Mouse (Mus musculus) thymus, adult 2 months (tissue): ENCODE data around the gene Mgat3. TPM values are rescaled to one million over a fixed set of nuclear protein-coding genes. Genes with fewer than 3 reads are reported as not detected.
A peak's percentile ranks its signal among the peaks of the same experiment; 100 is the strongest.

ENCODE experiments used
- DNase-seq: peaks from one replicate; pipeline ENCODE4 v3.0.0; 2021
- H3K27ac ChIP-seq: fragments of 200-500 bp; 2 replicates; pipeline ENCODE4 v1.5.1; 2012; ENCODE audit warnings: low read length, control low read depth; ENCODE audit not compliant: control insufficient read depth, insufficient read depth
- H3K27me3 ChIP-seq: fragments of 200-500 bp; 2 replicates; pipeline ENCODE4 v1.6.1; 2012; ENCODE audit warnings: mild to moderate bottlenecking, low read length, moderate library complexity, mixed read lengths; ENCODE audit not compliant: control insufficient read depth, insufficient read depth
- H3K36me3 ChIP-seq: fragments of 200-500 bp; 2 replicates; pipeline ENCODE4 v1.6.1; 2012; ENCODE audit warnings: mild to moderate bottlenecking, low read length, moderate library complexity; ENCODE audit not compliant: control insufficient read depth, insufficient read depth
- H3K4me1 ChIP-seq: fragments of 200-500 bp; replicated peaks from 2 replicates; pipeline ENCODE4 v1.6.1; 2012; ENCODE audit warnings: low read length; ENCODE audit not compliant: control insufficient read depth, insufficient read depth
- H3K4me3 ChIP-seq: fragments of 200-500 bp; 2 replicates; pipeline ENCODE4 v1.5.1; 2012; ENCODE audit warnings: mild to moderate bottlenecking, low read length, control low read depth, moderate library complexity; ENCODE audit not compliant: control insufficient read depth, insufficient read depth
- CTCF ChIP-seq: fragments of 200-500 bp; IDR thresholded peaks from 2 replicates; pipeline ENCODE4 v1.5.1; 2012; ENCODE audit warnings: mild to moderate bottlenecking, control low read depth, low read length, moderate library complexity, borderline replicate concordance; ENCODE audit not compliant: control insufficient read depth, poor library complexity, insufficient read depth; ENCODE audit errors: extremely low read depth
- POLR2A ChIP-seq: fragments of 200-500 bp; IDR thresholded peaks from 2 replicates; pipeline ENCODE4 v1.6.1; 2012; ENCODE audit warnings: mild to moderate bottlenecking, low read length, control low read depth, moderate library complexity; ENCODE audit not compliant: control insufficient read depth, poor library complexity, insufficient read depth; ENCODE audit errors: extremely low read depth
- WGBS: fragments of 180-500 bp; shearing (Covaris S2); methylation state at CpG from one replicate; pipeline ENCODE4 v1.1.7; 2018; 5-methylcytosine and 5-hydroxymethylcytosine counted together
- polyA plus RNA-seq: library from polyadenylated mRNA; depleted of rRNA; stranded (reverse); fragments of >200 nt; gene quantifications from 2 replicates; pipeline ENCODE4 v1.2.3, GENCODE M21; 2012

Mgat3 gene
- polyA plus RNA-seq, 1 experiment, result 20.3 TPM

DNA sequence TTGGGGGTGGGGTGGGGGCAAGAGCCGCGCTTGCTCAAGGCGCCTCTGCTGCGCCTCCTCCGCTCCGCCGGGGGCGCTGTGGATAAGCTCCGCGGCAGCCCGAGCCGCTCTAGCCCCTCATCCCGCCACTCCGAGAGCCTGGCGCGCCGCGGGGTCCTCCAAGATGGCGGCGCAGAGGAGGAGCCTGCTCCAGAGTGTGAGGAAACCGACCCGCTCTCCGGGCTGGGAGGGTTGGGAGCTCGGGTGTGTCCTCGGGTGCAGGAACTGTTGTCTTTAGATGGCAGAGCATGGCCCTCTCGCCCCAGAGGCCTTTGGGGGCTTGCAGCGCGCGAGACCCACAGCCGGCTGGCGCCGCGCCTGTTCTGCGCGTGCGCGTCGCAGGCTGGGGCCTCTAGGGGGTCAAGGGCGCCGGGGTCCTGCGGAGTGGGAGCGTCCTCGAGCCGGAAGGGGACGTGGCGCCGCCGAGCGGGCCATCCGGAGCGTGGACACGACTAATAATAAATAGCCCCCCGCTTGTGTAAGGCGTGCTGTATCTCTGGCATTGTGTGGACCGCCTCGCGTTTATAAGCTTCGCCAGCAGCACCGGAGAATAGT is 40.4 kb upstream of the Mgat3 start, which contains the start of gene Tab1:
Gene Tab1, plus strand, starts transcription at position 135 of the 594 bp plus-strand sequence.
- DNase-seq, result peak; percentile 91
- Histone ChIP-seq H3K36me3 (no peaks in the 10 kb centered on the region), H3K27me3 (no peaks in the 10 kb centered on the region), H3K4me3 (peak within 1 kb of the TSS; percentile 95), H3K27ac (peak within 1 kb of the TSS; percentile 96), H3K4me1 (peaks cover 16% of the 10 kb centered on the region)
- WGBS, result under 1% methylated on average over 59 of the region's 59 CpGs
- TF ChIP-seq POLR2A, result peak; percentile 77
- peak; percentile 86; the same call in 1 of the 2 replicates for TF ChIP-seq CTCF

DNA sequence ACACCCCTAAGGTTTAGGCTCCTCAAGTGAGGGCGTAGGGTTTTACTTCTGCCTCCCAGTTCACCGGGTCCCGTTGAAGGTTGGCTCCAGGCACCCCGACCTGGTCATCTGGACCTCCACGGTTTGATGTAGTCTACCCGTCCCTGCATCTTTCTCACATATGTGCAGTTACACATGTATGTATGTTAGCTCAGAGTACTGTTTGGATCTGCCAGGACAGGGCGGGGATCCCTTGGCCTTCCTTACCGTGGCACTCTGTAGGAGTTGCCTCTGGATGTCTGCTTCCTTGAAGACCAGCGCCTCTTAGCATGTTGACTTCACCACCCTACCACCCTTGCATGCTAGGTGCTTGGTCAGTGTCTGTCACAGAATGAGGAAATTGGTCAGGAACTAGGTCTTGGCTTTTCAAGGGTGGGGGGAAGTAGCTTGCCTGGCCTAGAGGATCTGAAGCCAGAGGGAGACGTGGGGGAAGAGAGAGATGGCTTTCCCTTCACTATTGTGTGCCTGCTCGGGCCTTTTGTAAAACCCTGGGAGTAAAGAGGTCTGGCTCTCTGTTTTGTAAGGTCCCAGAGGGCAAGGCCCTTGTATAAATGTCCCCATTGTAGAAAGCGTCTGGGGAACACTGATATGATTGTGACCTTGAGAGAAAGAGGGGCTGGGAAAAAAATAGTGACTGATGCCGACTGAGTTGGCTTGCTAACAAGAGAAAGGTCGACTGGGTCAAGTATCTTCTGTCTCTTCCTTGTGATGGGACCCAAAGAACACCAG is 39.7 kb upstream of the Mgat3 start:
- H3K4me1 ChIP-seq, result peaks cover 19% of the 10 kb centered on the region

DNA sequence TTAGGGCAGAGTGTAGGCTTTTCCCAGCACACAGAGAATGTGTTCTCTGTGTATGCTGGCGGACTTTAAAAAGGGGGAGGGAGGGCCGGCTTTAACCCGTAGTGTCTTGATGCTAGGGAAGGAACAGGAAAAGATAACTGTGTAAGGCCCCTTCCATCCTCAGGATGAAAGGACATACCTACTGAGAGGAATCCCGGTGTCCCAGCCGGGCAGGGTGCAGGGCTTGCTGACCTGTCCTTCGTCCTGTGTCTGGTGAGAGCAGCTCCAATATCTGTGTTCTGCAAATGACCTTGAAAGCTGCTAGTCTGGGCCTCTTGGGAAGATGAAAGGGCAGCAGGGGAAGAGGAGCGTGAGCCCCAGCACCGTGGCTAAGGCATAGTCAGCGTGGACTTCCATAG is 39.1 kb upstream of the Mgat3 start:
- no peak overlapping the region for H3K4me3 ChIP-seq
- no peaks in the 10 kb centered on the region for H3K36me3 ChIP-seq
- no peak for DNase-seq
- WGBS, result 74% methylated on average over 9 of the region's 9 CpGs
- peaks cover 19% of the 10 kb centered on the region for H3K4me1 ChIP-seq
- no peak overlapping the region for H3K27ac ChIP-seq
- H3K27me3 ChIP-seq, result no peaks in the 10 kb centered on the region
- TF ChIP-seq CTCF (no peak), POLR2A (no peak)

More for the DNA sequence above, 39.7 kb upstream of the Mgat3 start:
- peak overlapping the region; percentile 95 for H3K4me3 ChIP-seq
- no peak for TF ChIP-seq CTCF
- no peak for TF ChIP-seq POLR2A
- H3K27me3 ChIP-seq, result no peaks in the 10 kb centered on the region
- WGBS, result 7% methylated on average over 14 of the region's 14 CpGs
- H3K27ac ChIP-seq, result peak overlapping the region; percentile 96
- H3K36me3 ChIP-seq, result no peaks in the 10 kb centered on the region
- DNase-seq, result peak; percentile 44

DNA sequence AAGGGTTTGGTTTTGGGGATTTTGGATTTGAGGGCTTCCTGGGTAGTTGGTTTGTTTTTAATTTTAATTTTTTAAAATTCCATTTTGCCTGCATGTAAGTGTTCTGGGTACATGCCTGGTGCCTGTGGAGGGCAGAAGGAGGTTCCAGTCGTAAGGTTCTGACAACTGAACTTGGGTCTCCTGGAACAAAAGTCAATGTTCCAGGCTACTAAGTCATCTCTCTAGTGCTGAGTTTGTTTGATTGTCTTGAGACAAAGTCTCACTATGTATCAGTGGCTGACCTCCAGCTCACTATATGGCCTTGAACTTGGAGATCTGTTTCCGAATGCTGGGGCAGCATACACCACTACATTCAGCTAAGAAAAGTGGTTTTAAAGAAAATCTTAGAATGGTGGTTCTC is 38.0 kb upstream of the Mgat3 start:
- H3K27me3 ChIP-seq, result no peaks in the 10 kb centered on the region
- no peaks in the 10 kb centered on the region for H3K36me3 ChIP-seq
- 100% methylated on average over 2 of the region's 2 CpGs for WGBS
- no peak overlapping the region for H3K27ac ChIP-seq
- DNase-seq, result no peak
- TF ChIP-seq CTCF (no peak), POLR2A (no peak)
- H3K4me1 ChIP-seq, result peaks cover 19% of the 10 kb centered on the region
- H3K4me3 ChIP-seq, result no peak overlapping the region

DNA sequence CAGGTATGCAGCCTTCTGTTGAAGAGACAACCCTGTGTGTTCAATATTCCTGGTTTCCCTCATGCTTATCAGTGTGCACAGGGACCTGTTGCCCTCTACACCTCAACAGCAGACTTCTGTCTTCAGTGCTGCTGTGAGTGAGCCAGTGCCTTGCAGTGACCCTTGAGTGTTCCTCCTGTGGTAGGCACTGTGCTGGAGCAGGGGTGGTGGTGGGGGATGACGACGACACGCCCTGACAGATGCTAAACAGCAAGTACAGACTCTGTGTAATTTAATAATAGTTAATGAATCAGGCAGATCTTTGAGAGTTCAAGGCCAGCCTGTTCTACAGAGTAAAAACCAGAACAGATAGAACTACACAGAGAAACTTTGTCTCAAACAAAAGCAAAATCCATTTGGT is 36.9 kb upstream of the Mgat3 start:
- H3K36me3 ChIP-seq, result peaks cover 8% of the 10 kb centered on the region; the same call in 1 of the 2 replicates
- peaks cover 19% of the 10 kb centered on the region for H3K4me1 ChIP-seq
- H3K27me3 ChIP-seq, result no peaks in the 10 kb centered on the region
- DNase-seq, result no peak
- 96% methylated on average over 3 of the region's 3 CpGs for WGBS
- H3K4me3 ChIP-seq, result no peak overlapping the region
- no peak for TF ChIP-seq CTCF
- no peak for TF ChIP-seq POLR2A
- H3K27ac ChIP-seq, result no peak overlapping the region

DNA sequence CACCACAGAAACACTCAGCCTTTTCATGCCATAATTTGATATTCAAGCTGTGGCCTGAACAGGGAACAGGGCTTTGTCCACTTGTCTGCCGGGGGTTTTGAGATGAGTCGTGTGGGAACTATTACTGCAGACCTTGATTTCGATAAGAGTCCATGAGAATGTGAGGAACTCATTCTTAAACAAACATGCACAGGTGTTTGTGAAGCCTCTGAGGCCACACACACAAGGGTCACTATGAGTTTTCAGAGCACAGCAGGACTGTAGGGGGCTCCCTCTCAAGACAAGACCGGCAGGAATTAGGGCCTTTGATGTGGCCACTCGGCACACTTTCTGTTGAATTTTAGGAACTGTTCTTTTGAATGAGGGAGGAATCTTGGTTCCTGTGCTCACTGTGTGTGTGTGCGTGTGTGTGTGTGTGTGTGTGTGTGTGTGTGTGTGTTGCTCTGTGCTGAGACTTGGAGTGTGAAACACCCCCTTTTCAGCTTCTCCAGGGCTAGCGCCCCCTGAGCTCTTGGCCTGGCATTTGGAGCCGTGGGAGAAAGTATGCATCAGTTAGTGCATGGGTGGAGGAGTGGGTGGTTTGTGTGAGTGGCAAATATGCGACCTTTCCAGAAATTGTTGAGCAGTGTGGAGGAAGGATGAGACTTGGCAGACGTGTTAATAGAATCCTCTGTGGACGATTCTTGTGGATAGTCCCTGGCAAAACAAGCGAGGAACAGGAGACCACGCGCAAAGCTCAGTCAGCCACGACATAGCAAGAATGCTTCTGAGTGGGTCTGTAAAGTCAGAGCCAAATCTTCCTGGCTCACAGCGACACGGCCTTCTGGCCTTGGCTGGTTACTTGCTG is 35.4 kb upstream of the Mgat3 start:
- WGBS, result 73% methylated on average over 17 of the region's 17 CpGs
- no peak for DNase-seq
- Histone ChIP-seq H3K36me3 (peaks cover 14% of the 10 kb centered on the region; the same call in 1 of the 2 replicates), H3K4me1 (peaks cover 19% of the 10 kb centered on the region), H3K4me3 (no peak overlapping the region), H3K27me3 (no peaks in the 10 kb centered on the region), H3K27ac (no peak overlapping the region)
- TF ChIP-seq POLR2A (no peak), CTCF (no peak)
